Mouse (Mus musculus) MEL (cell line): Measurements from ENCODE around the gene Rab26. TPM values are rescaled to one million over a fixed set of nuclear protein-coding genes. Genes with fewer than 3 reads are reported as not detected.

Source experiments
- DNase-seq: peaks from one replicate; pipeline ENCODE4 v3.0.0; 2011; ENCODE audit warnings: low read depth, low spot score
- H3K27ac ChIP-seq: 2 replicates; pipeline ENCODE4 v1.5.1; 2012; ENCODE audit warnings: low read depth, mild to moderate bottlenecking, control low read depth, low read length, moderate library complexity; ENCODE audit not compliant: control insufficient read depth
- H3K27me3 ChIP-seq, 2 experiments: fragments of 150-350 bp in 1 of 2; sonication (generic) in 1 of 2; 2 replicates each; pipeline ENCODE4 v1.6.1; 2012; ENCODE audit warnings: low read length in 2 of 2, mild to moderate bottlenecking in 2 of 2, improper control_type of control experiment in 1 of 2, moderate library complexity in 1 of 2; ENCODE audit not compliant: insufficient read depth in 2 of 2, control insufficient read depth in 1 of 2
- H3K36me3 ChIP-seq, 2 experiments: 2 replicates each; pipeline ENCODE4 v1.6.1; 2012 to 2014; ENCODE audit warnings: low read length in 2 of 2, improper control_type of control experiment in 1 of 2, inconsistent platforms in 1 of 2, mild to moderate bottlenecking in 1 of 2; ENCODE audit not compliant: insufficient read depth in 2 of 2, control insufficient read depth in 1 of 2
- H3K4me1 ChIP-seq, 2 experiments: fragments of 150-350 bp in 1 of 2; sonication (generic) in 1 of 2; 2 replicates each; pipeline ENCODE4 v1.6.1; 2012; ENCODE audit warnings: low read length in 2 of 2, improper control_type of control experiment in 1 of 2, mild to moderate bottlenecking in 1 of 2; ENCODE audit not compliant: insufficient read depth in 2 of 2, control insufficient read depth in 1 of 2
- H3K4me3 ChIP-seq, 2 experiments: fragments of 150-350 bp in 1 of 2; sonication (generic) in 1 of 2; 2 replicates each; pipeline ENCODE4 v1.5.1; 2012; ENCODE audit warnings: low read depth in 2 of 2, low read length in 2 of 2, mild to moderate bottlenecking in 2 of 2, moderate library complexity in 2 of 2, control low read depth in 1 of 2, improper control_type of control experiment in 1 of 2; ENCODE audit not compliant: control insufficient read depth in 1 of 2, insufficient read depth in 1 of 2
- H3K79me2 ChIP-seq: 2 replicates; pipeline ENCODE4 v1.6.1; 2012; ENCODE audit warnings: mild to moderate bottlenecking, low read length, moderate library complexity; ENCODE audit not compliant: control insufficient read depth, poor library complexity, insufficient read depth
- H3K9ac ChIP-seq: 2 replicates; pipeline ENCODE4 v1.6.1; 2012; ENCODE audit warnings: low read depth, mild to moderate bottlenecking, control low read depth, low read length, moderate library complexity; ENCODE audit not compliant: control insufficient read depth, poor library complexity, severe bottlenecking
- H3K9me3 ChIP-seq: fragments of 150-350 bp; sonication (generic); replicated peaks from 2 replicates; pipeline ENCODE4 v1.6.1; 2012; ENCODE audit warnings: mild to moderate bottlenecking, low read length, improper control_type of control experiment, moderate library complexity; ENCODE audit not compliant: insufficient read depth
- BHLHE40 ChIP-seq: IDR thresholded peaks from 2 replicates; pipeline ENCODE4 v1.6.1; 2012; ENCODE audit warnings: low read depth, mild to moderate bottlenecking, inconsistent platforms, low read length, improper control_type of control experiment, borderline replicate concordance
- CHD1 ChIP-seq: IDR thresholded peaks from 2 replicates; pipeline ENCODE4 v1.6.1; 2012; ENCODE audit warnings: low read depth, mild to moderate bottlenecking, inconsistent platforms, low read length, improper control_type of control experiment
- E2F4 ChIP-seq: IDR thresholded peaks from 2 replicates; pipeline ENCODE4 v1.6.1; 2011; ENCODE audit warnings: low read depth, low read length, improper control_type of control experiment, borderline replicate concordance
- ELF1 ChIP-seq: IDR thresholded peaks from 2 replicates; pipeline ENCODE4 v1.6.1; 2014; ENCODE audit warnings: low read depth, mild to moderate bottlenecking, inconsistent platforms, low read length, improper control_type of control experiment, moderate library complexity
- ETS1 ChIP-seq: IDR thresholded peaks from 2 replicates; pipeline ENCODE4 v1.6.1; 2012; ENCODE audit warnings: low read depth, mild to moderate bottlenecking, inconsistent platforms, low read length, improper control_type of control experiment, moderate library complexity
- GABPA ChIP-seq: IDR thresholded peaks from 2 replicates; pipeline ENCODE4 v1.6.1; 2012; ENCODE audit warnings: low read depth, mild to moderate bottlenecking, inconsistent platforms, low read length, improper control_type of control experiment, moderate library complexity
- HCFC1 ChIP-seq: IDR thresholded peaks from 2 replicates; pipeline ENCODE4 v1.6.1; 2012; ENCODE audit warnings: low read depth, mild to moderate bottlenecking, inconsistent platforms, low read length, improper control_type of control experiment, moderate library complexity
- JUND ChIP-seq: IDR thresholded peaks from 2 replicates; pipeline ENCODE4 v1.6.1; 2011; ENCODE audit warnings: low read depth, mild to moderate bottlenecking, improper control_type of control experiment, low read length
- KAT2A ChIP-seq: conservative IDR thresholded peaks from 2 replicates; pipeline ENCODE4 v1.6.1; 2012; ENCODE audit warnings: low read depth, low read length, improper control_type of control experiment, inconsistent platforms
- MAFK ChIP-seq: IDR thresholded peaks from 2 replicates; pipeline ENCODE4 v1.6.1; 2011; ENCODE audit warnings: low read depth, mild to moderate bottlenecking, low read length, improper control_type of control experiment, borderline replicate concordance
- MAZ ChIP-seq: IDR thresholded peaks from 2 replicates; pipeline ENCODE4 v1.6.1; 2012; ENCODE audit warnings: low read depth, mild to moderate bottlenecking, inconsistent platforms, low read length, improper control_type of control experiment
- MEF2A ChIP-seq: IDR thresholded peaks from 2 replicates; pipeline ENCODE4 v1.6.1; 2014; ENCODE audit warnings: low read depth, mild to moderate bottlenecking, inconsistent platforms, low read length, improper control_type of control experiment; ENCODE audit not compliant: poor library complexity, insufficient replicate concordance, severe bottlenecking; ENCODE audit errors: extremely low read depth
- MXI1 ChIP-seq: IDR thresholded peaks from 2 replicates; pipeline ENCODE4 v1.6.1; 2011; ENCODE audit warnings: mild to moderate bottlenecking, low read depth, low read length, improper control_type of control experiment
- MYB ChIP-seq: IDR thresholded peaks from 2 replicates; pipeline ENCODE4 v1.6.1; 2011; ENCODE audit warnings: mild to moderate bottlenecking, low read depth, low read length, improper control_type of control experiment
- NELFE ChIP-seq: IDR thresholded peaks from 2 replicates; pipeline ENCODE4 v1.6.1; 2011; ENCODE audit warnings: low read depth, low read length, improper control_type of control experiment
- NRF1 ChIP-seq: IDR thresholded peaks from 2 replicates; pipeline ENCODE4 v1.6.1; 2014; ENCODE audit warnings: low read depth, mild to moderate bottlenecking, inconsistent platforms, low read length, improper control_type of control experiment, moderate library complexity; ENCODE audit not compliant: poor library complexity, insufficient read depth, severe bottlenecking
- POLR2A ChIP-seq, 2 experiments: IDR thresholded peaks; 2 replicates each; pipeline ENCODE4 v1.6.1; 2011 to 2012; ENCODE audit warnings: low read length in 2 of 2, mild to moderate bottlenecking in 2 of 2, control low read depth in 1 of 2, improper control_type of control experiment in 1 of 2, low read depth in 1 of 2, moderate library complexity in 1 of 2; ENCODE audit not compliant: control insufficient read depth in 1 of 2, insufficient read depth in 1 of 2, poor library complexity in 1 of 2
- POLR2AphosphoS2 ChIP-seq: IDR thresholded peaks from 2 replicates; pipeline ENCODE4 v1.6.1; 2011; ENCODE audit warnings: low read length, improper control_type of control experiment
- POLR2AphosphoS5 ChIP-seq: IDR thresholded peaks from 2 replicates; pipeline ENCODE4 v1.6.1; 2012; ENCODE audit warnings: low read depth, borderline replicate concordance, mild to moderate bottlenecking, inconsistent platforms, low read length, moderate library complexity, mixed read lengths
- RCOR1 ChIP-seq: IDR thresholded peaks from 2 replicates; pipeline ENCODE4 v1.6.1; 2012; ENCODE audit warnings: low read depth, mild to moderate bottlenecking, inconsistent platforms, low read length, improper control_type of control experiment
- SIN3A ChIP-seq: IDR thresholded peaks from 2 replicates; pipeline ENCODE4 v1.6.1; 2012; ENCODE audit warnings: low read length, improper control_type of control experiment, inconsistent platforms
- TAL1 ChIP-seq: IDR thresholded peaks from 2 replicates; pipeline ENCODE4 v1.6.1; 2012; ENCODE audit warnings: mild to moderate bottlenecking, inconsistent platforms, low read length, moderate library complexity, mixed read lengths
- TBP ChIP-seq: IDR thresholded peaks from 2 replicates; pipeline ENCODE4 v1.8.0; 2011; ENCODE audit warnings: low read depth, low read length, improper control_type of control experiment
- TCF12 ChIP-seq: IDR thresholded peaks from 2 replicates; pipeline ENCODE4 v1.6.1; 2014; ENCODE audit warnings: low read depth, mild to moderate bottlenecking, inconsistent platforms, low read length, improper control_type of control experiment, moderate library complexity
- UBTF ChIP-seq: IDR thresholded peaks from 2 replicates; pipeline ENCODE4 v1.6.1; 2012; ENCODE audit warnings: low read depth, mild to moderate bottlenecking, inconsistent platforms, low read length, improper control_type of control experiment, moderate library complexity, borderline replicate concordance; ENCODE audit not compliant: insufficient read depth
- USF1 ChIP-seq: IDR thresholded peaks from 2 replicates; pipeline ENCODE4 v1.6.1; 2014; ENCODE audit warnings: low read depth, mild to moderate bottlenecking, inconsistent platforms, low read length, improper control_type of control experiment, moderate library complexity
- USF2 ChIP-seq, 2 experiments: IDR thresholded peaks; 2 replicates each; pipeline ENCODE4 v1.6.1; 2011 to 2012; ENCODE audit warnings: improper control_type of control experiment in 2 of 2, low read length in 2 of 2, borderline replicate concordance in 1 of 2, inconsistent platforms in 1 of 2, low read depth in 1 of 2, mild to moderate bottlenecking in 1 of 2; ENCODE audit not compliant: insufficient read depth in 1 of 2
- ZC3H11A ChIP-seq: IDR thresholded peaks from 2 replicates; pipeline ENCODE4 v1.6.1; 2012; ENCODE audit warnings: low read depth, mild to moderate bottlenecking, inconsistent platforms, low read length, improper control_type of control experiment
- ZMIZ1 ChIP-seq: IDR thresholded peaks from 2 replicates; pipeline ENCODE4 v1.6.1; 2012; ENCODE audit warnings: low read depth, mild to moderate bottlenecking, inconsistent platforms, low read length, improper control_type of control experiment, moderate library complexity
- polyA plus RNA-seq, 2 experiments: library from polyadenylated mRNA; stranded (reverse) in 1 of 2; unstranded in 1 of 2; fragments of >175 nt in 1 of 2; fragments of >200 nt in 1 of 2; gene quantifications; 2 replicates each; pipeline versions ENCODE4 v1.2.1 to v1.2.4; 2012; ENCODE audit warnings: low replicate concordance in 2 of 2, low read depth in 1 of 2; ENCODE audit not compliant: insufficient read length in 2 of 2, insufficient read depth in 1 of 2, missing spikeins in 1 of 2
- total RNA-seq: library from RNA; depleted of rRNA; stranded (reverse); fragments of 300-350 nt; gene quantifications from 2 replicates; pipeline ENCODE4 v1.2.3, GENCODE M21; 2012

Rab26 gene
- total and polyA plus RNA-seq, 3 experiments: 0.89 to 1.1 TPM; not detected in 1

- H3K79me2 ChIP-seq: peaks cover 7% of the 10 kb centered on the region
- H3K36me3 ChIP-seq: peaks cover 0 to 8% of the 10 kb centered on the region in 2 experiments; a peak in 1 of 4 replicates
- H3K9me3 ChIP-seq: no peaks in the 10 kb centered on the region
- peaks cover 2 to 7% of the 10 kb centered on the region in 2 experiments; a peak in 3 of 4 replicates for H3K4me1 ChIP-seq
- peak within 1 kb of the TSS; percentile 84 for H3K9ac ChIP-seq
- peak; percentile 99 for DNase-seq
- H3K27me3 ChIP-seq: no peaks in the 10 kb centered on the region
- H3K4me3 ChIP-seq: peak within 1 kb of the TSS; percentile 79 to 86
- TF ChIP-seq BHLHE40 (no peak), SIN3A (peak; percentile 44; the same call in 1 of the 2 replicates), ETS1 (no peak), KAT2A (no peak), MYB (no peak), HCFC1 (peak; percentile 61; the same call in 1 of the 2 replicates), GABPA (no peak), TAL1 (no peak), POLR2AphosphoS5 (no peak), E2F4 (no peak), ELF1 (peak; percentile 40; the same call in 1 of the 2 replicates), MXI1 (peak; percentile 16; the same call in 1 of the 2 replicates), USF1 (no peak), MAZ (peak; percentile 95), CHD1 (0 out of 2 replicates have a peak, but pooled peaks have one; percentile 38), UBTF (no peak), MAFK (no peak), JUND (no peak), MEF2A (no peak), USF2 (IDR thresholded peaks at IDR 0.05; ENCODE audit: borderline replicate concordance in 1 of 2, insufficient read depth in 1 of 2, low read depth in 1 of 2, low read length in 2 of 2) (no peak), ZC3H11A (no peak), ZMIZ1 (peak; percentile 88), NELFE (peak; percentile 91), TBP (0 out of 2 replicates have a peak, but pooled peaks have one; percentile 55), RCOR1 (no peak), TCF12 (peak; percentile 15; the same call in 1 of the 2 replicates), POLR2AphosphoS2 (peak; percentile 82), NRF1 (peak; percentile 68), POLR2A (IDR thresholded peaks at IDR 0.05; ENCODE audit: control insufficient read depth in 1 of 2, insufficient read depth in 1 of 2, low read depth in 1 of 2, low read length in 2 of 2, poor library complexity in 1 of 2) (peak; percentile 89 to 94)
- H3K27ac ChIP-seq: peak within 1 kb of the TSS; percentile 69
Measured at GRCm38 (mm10) chr17:24549618-24550415, 15.8 kb upstream of the Rab26 start, which contains the start of gene Pkd1. Gene Pkd1, plus strand, starts transcription at chr17:24549834.
